Mouse (Mus musculus) kidney, postnatal 36 days (tissue): Measurements from ENCODE around the gene Gm10644.
A peak's percentile ranks its signal among the peaks of the same experiment; 100 is the strongest.

Experiments
- DNase-seq, 2 experiments: peaks; one replicate each; pipeline ENCODE4 v3.0.0; 2021 to 2022; ENCODE audit warnings: mixed read lengths in 2 of 2

Gm10644 gene

DNA sequence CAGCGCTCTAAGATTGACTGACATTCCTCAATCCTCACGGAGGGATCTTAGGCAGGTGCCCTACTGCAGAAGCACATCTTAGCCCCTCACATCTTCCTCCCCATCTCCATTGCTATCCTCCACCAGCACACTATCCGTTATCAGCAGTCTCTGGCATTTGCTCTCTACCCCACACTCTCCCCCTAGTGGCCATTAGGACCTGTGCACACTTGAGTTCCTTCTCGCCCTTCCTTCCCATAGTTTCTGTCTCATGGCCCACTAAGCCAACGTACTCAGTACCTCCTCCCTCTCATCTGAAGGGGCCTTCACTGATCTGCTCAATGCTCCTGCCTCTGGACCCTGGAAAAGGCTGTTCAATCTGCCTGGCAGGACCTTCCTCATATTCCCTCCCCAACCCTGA lies 59.1 kb downstream of the Gm10644 start:
- DNase-seq: peak; percentile 50 to 62

DNA sequence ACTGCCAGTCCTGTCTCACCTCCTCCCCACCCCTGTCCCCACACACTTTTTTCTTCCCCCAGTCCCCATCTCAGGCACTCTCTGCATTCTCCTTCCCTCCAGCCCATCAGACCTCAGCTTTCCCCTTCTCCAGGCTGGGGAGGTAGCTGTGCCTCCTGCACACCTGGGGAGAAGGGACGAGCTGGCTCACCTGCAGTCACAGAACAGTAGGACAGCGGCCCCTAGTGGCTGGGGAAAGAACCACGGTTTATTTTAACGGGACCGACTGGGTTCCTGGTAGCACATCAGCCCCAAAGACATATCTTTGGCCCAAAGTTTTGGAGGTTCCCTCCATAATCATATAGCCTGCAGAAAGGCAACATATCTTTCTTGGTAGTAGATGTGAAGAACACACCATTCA lies 61.1 kb downstream of the Gm10644 start:
- peak; percentile 77 to 92 for DNase-seq

DNA sequence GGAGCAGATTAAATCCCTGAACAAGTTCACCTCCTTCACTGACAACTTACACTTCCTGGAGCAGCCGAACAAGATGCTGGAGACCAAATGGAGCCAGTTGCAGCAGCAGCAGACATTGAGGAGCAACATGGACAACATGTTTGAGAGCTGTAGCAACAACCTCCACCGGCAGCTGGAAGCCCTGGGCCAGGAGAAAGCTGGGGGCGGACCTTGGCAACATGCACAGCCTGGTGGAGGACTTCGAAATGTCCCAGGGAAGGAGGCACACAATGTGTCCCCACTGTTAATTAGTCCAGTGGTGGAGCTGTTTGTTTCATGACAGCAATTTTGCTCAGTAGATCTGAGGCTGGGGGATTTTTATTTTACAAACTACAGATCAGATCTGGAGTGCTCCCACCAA lies 62.9 kb downstream of the Gm10644 start:
- DNase-seq: peak in 1 of 2 experiments; percentile 34

DNA sequence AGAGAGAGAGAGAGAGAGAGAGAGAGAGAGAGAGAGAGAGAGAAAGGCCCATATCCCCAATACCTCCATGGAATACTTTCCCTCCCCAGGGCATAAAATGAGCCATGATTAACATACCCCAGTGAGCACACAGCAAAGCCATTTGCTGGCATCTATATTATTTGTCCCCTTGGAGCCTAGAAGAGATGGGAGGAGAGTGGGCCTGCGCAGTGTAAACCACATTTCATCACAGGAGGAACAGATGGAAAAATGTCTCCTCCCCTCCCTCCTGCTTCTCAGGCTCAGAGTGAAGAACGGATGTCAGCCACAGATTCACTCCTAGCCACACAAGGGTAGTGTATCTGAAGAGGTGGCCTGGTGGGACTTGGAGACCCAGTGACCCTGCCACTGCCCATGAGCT lies 66.6 kb downstream of the Gm10644 start:
- no peak for DNase-seq
